Mouse (Mus musculus) spleen, adult 18-20 months (tissue): Measurements from ENCODE around the gene Gm3336.

Experiments
- DNase-seq, 2 experiments: peaks; one replicate each; pipeline ENCODE4 v3.0.0; 2022; ENCODE audit warnings: mixed read lengths in 2 of 2

The Gm3336 gene

DNA sequence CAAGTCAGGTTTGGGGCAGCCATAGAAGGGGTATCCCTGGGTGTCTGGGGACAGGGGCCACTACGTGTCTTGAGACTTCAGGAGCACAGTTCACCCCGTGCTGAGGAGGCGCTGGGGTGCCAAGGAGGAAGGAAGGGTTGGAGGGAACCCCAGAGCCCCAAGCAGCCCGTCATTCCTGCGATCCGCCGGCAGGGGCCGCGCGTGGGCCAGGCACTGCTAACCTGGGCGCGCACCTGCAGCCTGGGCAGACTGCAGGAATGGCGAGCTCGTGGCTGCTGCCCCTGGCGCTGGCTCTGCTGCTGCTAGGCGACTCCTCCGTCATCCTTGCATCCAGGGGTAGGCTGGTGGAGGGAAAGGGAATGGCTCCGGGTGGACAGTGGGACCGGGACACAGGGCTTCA, at the start of gene Gm3336:
TSS of gene Gm3336 (plus strand) at position 247 of the 400 bp plus-strand sequence.
- DNase-seq, result peak; percentile 59 to 81

DNA sequence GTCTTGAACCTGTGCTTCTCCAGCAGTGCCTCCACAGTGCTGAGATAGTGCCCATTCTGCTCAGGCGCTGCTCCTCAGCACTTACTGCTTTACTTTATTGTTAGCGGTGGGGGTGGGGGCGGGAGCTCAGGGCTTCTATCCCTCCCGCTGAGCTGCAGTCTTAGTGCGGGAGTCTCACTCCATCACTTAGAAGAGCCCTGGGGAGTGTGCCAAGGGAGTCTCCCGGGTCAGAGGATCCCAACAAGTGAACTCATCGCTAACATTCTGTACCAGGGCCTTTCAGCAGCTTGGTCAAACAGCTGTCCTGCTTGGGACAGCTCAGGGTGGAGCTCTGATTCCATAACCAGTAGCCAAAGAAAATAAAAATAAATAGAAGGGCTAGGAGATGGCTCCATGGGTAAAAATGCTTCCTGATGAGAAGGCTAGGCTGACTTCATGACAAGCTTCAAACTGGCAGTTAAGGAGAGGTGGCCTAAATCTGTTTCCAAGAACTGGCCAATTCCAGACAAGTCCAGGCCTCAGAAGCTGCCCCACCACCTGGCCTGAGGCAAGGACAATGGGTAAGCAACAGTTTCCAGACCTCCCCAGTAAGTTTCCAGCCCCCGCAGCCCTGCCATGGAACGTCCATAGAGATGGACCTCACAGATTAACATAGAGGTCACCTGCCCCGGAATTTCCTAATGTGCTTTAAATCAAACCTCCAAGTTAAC, 46.6 kb upstream of the Gm3336 start:
- DNase-seq, result no peak

DNA sequence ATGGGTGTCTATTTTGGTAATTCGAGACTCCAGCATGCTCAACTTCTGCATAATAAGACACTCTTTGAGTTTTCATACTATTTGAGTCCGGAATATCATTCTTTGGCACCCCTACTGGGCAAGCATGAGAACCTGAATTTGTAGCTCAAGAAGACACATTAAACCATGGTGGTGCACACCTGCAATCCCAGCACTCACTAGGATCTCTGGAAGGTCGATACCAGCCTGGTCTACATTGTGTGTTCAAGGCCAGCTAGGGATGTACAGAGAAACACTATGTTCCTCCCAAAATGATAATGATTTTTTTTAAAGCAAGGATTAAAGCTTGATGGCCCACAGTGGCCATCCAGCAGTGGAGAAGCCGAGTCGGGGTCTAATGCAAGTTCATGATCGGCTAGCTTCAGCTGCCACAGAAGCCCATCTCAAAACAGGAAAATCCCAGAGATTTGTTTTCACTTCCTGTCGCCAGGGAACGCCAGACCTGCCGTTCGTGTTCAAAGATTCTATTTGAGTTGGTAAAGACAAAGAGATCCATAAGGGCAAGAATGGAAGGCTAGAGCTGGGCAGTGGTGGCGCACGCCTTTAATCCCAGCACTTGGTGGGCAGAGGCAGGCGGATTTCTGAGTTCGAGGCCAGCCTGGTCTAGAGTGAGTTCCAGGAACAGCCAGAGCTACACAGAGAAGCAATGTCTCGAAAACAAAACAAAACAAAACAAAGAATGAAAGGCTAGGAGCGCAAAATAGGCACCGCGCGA, 45.8 kb upstream of the Gm3336 start:
- no peak for DNase-seq

DNA sequence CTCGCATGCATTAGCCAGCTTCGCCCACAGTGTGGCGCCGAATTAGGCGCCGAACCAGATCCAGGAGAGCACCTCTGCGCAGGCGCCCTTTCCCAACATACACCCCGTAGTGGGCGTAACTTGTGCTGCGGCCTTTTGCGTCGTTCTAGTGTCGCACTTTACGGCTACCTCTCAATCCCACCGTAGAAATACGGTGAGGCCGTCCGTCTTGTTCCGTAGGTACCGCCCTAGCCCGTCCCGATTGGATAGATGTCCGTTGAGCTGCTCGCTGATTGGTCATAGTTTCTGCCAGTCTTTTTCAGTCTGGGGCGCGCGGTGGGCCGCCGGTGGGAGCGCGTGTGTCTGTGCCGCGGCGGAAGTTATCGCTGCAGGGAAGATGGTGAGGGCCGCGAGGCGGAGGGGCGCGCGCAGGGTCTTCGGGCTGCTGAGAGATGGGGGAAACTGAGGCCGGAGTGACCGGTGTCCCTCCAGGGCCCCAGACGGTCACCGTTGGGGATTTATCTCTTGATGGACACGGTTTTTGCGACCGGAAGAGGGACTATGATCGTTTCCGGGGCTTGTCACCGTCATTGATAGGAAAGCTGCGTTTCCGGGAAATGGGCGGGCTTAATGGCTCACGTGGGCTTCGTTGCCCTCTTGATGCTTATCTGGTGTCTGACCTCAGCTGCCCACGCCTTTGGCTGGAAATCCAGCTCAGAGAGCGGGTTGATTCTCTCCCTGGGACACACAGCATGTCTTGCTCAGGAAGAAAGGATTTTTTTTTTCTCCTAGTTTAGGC, 45.1 kb upstream of the Gm3336 start, which contains the start of gene Lsm4:
TSS of gene Lsm4 (plus strand) at position 170 of the 778 bp plus-strand sequence.
- DNase-seq, result peak; percentile 94 to 97

DNA sequence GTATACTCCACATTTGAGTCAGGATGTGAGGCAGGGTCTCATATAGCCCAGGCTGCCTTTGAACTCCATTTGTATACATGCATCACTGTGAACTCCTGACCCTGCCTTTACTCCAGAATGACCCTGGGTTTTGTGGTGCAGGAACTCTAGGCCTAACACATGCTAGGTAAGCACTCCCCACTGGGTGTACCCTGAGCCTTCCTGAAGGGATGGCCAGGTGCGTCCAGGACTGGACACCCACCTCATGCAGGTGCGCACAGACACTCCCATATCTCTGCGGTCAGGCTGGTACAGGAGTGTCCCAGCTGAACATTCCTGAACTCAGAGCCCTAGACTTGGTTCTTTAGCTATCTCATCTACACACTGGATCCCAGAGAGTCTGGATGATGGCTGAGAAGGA, 44.2 kb upstream of the Gm3336 start:
- no peak for DNase-seq

DNA sequence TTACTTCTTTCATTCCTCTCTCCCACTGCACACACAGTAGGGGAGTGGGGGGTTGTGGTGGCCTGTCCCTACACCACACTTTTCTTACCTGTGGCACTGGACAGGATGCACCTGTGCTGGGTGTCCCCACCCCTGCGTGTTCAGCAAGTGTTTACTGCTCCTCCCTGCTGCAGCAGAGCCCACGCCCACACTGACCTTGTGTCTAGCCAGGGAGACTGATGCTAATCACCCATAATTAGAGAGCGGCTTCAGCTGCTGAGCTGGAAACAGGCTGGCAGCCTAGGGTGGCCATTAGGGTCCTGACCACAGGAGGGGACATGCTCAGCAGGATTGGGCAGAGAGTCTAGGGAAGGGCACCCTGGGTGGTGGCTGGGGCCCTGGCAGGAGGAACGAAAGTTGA, 43.6 kb upstream of the Gm3336 start:
- DNase-seq, result no peak

DNA sequence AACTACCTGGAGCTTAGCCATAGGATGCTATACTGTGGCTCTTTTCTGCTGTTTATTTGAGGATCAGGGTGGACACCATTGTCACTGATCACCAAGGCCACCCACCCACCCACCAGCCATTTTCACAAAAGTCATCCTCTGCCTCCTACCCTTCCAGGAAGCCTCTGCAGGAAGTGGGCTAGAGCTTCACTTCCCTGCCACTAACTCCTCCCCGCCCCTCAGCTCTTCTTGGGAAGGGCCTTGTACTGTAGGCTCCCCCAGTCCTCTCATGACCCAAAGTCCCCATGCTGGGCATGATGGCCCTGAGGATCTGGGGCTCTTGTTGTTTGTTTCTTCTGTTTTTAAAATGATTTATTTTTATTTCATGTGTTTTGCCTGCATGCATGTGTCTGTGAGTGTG, 43.0 kb upstream of the Gm3336 start:
- peak in 1 of 2 experiments; percentile 40 for DNase-seq

DNA sequence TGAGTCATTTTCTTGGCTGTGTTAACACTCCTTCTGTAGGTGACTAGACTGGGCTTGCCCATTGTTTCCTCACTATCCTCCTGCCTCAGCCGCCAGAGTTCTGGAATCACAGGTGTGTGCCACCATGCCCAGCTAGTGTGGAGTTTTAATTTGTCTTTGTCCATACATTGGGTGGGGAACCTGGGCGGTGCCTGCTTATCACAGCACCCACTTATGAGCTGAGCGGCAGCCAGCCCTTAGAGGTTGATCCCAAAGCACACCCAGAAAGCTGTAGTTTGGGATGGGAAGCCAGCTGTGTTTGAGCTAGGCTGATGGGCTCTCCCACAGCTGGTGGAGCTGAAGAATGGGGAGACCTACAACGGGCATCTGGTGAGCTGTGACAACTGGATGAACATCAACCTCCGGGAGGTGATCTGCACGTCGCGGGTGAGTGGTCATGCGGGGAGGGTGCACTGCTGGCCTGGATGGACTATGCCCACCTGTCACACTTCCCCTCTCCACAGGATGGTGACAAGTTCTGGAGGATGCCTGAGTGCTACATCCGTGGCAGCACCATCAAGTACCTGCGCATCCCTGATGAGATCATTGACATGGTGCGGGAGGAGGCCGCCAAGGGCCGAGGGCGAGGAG, 40.8 kb upstream of the Gm3336 start:
- DNase-seq, result no peak

DNA sequence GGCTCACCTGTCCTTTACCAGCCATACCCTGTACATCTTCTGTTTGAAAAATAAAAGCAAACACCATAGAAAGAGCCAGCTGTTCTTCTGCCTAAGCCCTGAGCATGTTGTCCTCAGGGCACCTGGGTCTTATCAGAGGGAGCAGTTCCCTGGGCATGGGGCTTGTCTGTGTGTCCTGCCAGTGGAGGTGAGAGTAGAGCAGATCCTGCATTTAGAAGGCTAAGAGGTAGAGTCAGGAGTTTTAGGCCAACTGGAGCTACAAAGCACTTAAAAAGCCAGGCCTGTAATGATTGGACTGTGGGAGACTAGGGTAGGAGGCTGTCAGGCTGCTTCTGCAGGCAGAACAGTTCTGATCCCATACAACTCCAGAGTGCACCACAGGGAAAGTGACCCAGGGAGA, 39.7 kb upstream of the Gm3336 start:
- no peak for DNase-seq

DNA sequence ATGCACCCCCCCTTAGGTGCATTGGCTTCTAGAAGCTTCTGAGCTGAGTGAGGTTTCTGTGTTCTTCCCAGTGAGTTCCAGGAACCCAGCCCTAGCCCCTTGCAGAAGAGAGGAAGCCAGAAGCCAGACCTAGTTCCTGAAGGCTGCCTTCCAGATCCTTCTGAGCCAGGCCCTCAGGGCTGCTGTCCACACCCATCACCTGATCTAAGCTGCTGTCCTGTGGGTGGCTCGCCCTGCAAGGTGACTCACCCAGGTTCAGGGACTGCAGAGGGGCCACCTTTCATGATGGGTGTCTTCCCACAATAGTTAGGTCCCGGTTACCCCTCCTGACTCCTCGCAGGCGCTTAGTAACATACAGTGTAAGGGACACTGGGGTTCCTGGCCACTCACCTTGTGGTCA, 38.9 kb upstream of the Gm3336 start:
- DNase-seq, result no peak

DNA sequence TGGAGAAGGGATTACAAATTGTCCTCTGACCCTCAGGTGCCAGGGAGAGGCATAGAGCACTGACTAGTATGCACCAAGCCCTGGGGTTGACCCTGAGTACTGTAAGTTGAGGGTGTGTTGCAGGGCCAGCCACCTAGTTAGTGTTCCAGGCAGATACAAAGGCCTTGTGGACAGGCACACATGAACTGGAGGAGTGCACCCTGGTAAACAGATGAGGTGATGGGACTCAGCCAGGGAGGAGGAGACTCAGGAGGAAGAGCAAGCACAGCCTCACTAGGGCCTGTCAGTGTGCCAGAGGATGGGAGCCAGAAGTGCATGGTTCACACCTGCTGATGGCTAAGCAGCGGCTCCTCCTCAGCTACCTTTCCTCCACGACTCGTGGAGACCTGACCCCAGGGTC, 38.3 kb upstream of the Gm3336 start:
- DNase-seq, result no peak

DNA sequence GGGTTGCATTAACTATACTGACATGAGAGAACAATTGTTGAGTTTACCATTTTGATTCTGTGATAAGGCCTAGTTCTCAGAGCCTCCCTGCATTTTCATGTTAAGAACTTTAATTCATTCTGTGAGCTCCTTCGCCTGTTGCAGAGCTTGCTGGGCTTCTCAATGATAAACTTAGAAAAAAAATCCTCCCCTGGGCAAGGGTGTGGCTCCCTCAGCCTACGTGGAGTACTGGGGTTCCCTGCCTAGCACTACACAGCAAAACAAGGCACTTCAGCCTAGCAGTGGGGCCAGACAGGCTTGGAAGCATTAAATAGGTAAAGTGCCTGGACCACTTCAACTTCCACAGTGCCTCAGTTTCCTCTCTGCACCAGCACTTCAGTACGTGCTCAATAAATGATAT, 36.9 kb upstream of the Gm3336 start:
- DNase-seq, result no peak

DNA sequence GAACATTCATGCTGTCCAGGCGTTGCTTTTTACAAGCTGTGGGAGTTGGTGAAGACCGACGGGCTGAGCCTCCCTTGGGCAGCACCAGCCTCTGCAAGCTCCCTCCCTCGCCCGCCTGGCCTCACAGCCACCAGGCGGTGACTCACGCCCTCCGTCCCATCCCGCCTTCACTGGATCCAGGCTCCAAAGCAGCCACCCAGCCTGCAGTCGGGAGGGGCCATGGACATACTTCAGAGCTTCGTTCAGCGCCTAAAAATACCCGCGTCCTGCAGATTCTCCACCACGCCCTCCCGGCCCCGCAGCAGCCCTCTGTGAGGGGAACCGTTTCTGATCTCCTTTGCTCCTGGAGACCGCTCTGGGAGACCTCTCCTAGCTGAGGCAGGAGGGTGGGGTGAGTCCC, 36.1 kb upstream of the Gm3336 start:
- no peak for DNase-seq

DNA sequence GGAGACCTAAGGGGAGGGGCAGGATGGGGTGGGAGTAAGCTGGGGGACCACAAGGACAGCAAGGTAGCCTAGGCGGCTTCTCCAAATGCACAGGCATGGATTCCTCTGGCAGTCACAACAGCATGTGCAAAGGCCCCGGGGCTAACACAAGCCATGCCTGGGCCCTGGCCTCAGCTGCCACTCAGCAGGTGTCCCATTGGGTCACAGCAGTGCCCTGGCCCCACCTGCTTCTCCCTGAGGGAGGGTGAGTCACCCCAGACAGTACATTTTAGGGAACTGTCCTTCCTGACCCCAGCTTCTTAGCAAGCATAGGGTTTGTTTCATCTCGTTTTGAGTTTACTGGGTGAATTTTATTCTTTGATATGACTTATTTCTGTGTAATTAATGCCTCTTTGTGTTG, 35.7 kb upstream of the Gm3336 start:
- DNase-seq, result no peak

DNA sequence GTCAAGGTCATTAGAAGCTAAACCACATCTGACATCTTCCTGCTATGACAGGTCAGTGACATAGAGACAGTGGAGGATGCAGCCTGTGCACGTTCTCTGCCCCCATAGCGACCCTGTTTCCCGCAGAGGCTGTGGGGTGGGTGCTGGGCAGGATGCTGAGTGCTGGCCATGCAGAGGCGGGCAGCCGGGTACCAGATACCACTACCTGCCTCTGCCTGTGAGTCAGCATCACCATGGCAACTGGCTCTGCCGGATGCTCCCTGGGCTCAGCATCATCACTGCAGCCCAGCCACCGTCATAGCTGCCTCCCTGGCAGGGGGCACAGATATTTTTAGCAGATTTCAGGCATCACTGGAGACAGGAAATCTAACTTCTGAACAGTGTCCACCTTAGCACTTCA, 34.1 kb upstream of the Gm3336 start:
- DNase-seq, result no peak

DNA sequence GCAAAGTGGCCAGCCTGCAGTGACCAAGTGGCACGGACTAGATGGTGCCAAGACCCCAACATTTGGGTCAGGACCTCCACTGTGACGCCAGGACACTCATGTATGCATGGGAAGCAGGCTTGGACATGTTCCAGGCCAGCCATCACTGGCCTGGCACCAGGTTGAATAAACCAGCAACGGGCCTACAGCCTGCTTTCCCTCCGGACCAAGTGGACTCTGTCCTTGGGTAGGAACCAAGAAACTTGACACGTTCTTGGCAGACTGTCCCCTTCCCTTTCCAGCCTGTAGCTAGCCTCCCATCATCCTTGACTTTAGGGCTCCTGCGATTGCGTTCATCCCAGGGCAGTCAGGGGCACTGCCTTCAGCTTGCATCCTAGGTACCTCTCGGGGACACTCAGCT, 30.8 kb upstream of the Gm3336 start:
- DNase-seq, result no peak

DNA sequence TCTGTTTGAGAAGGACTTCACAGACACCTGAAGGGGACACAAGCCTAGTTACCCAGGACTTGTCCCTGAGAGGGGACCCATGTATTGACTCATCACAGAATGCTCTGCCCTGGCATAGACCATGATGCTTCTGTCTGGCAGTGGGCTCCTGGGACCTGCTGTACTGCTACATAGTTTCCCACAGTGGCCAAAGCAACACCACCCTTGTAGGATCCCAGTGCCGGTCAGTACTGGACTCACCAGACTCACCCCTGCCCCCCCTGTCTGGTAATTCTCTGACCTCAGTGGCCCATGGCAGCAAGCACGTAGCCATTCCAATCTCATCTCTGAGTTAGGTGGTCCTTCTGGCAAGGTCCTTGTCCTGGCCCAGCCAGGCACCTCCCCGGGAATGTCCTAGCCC, 30.2 kb upstream of the Gm3336 start:
- DNase-seq, result no peak

DNA sequence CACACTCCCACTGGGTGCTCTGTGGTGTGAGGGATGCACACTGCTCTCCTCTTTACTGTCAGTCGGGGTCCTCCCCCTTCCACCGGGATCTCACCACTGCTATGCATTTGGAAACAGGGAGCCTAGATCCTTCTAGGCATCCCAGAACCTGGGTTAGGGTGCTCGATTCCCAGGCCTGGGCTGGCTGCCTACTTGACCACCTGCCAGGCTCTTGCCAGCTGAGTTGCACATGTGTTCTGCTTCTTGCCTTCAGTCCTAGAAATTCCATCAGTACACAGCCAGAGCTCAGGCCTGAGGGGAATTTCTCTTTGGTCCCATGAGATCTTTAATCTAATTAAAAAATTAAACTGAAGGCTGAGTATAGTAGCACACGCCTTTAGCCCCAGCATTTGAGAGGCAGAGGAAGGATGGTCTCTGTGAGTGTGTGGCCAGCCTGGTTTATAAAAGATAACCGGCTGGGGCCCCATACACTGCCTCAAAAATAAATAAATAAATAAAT, 28.4 kb upstream of the Gm3336 start:
- DNase-seq, result no peak

DNA sequence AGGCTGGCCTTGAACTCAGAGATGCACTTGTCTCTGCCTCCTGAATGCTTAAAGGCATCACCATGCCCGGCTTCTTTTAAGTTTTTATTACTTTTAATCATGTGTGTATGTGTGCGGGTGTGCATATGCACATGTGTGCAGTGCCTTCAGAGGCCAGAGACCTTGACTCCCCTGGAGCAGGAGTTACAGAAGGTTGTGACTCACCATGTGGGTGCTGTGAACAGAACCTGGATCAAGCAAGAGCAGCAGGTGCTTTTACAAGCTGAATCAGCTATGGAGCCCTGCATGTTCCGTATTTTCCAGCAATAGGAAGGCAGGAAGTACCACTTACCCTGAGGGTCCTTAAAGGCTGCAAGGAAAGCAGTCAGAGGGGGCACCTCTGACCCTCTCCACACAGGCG, 27.1 kb upstream of the Gm3336 start:
- no peak for DNase-seq

DNA sequence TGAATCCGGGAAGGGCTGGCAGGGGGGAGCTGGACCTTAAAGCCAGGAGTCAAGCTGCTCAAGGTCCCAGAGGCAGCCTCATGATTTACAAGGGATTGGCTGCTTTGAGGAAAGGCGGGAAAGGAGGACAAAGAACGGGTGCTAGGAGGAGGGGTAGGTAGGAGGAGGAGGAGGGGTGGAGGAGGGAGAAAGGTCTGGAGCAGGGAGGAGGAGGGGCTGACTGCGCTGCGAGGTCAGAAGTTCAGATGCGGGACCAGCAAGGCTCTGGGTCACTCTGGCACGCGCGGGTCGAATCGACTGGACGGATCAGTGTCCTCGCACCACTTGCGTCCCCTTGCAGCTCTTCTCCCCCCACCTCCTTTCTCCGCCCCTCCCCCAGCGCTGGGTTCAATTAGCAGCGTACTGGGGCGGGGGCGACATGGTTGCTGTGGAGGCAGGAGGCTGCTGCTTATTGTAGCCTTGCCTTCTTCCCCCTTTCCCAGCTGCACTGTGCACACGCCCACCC, 26.6 kb upstream of the Gm3336 start:
- no peak for DNase-seq

DNA sequence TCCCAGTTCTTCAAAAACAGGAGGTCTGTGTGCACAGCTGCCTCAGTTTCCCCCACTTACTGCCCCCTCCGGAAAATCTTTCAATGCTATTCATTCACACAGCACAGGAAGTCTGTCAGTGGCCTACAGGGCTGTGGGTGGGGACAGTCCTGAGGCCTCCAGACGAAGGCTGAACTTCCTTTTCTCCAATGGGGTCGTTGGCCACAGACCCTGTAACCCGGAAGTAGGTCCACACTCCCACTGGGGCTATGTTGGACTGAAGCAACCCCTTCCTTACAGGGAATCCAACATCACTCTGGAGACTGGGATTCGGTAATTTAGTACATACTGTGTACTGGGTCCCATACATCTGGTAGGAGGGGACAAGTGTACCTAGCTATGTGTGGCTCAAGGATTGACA, 24.7 kb upstream of the Gm3336 start:
- DNase-seq, result peak in 1 of 2 experiments; percentile 28

DNA sequence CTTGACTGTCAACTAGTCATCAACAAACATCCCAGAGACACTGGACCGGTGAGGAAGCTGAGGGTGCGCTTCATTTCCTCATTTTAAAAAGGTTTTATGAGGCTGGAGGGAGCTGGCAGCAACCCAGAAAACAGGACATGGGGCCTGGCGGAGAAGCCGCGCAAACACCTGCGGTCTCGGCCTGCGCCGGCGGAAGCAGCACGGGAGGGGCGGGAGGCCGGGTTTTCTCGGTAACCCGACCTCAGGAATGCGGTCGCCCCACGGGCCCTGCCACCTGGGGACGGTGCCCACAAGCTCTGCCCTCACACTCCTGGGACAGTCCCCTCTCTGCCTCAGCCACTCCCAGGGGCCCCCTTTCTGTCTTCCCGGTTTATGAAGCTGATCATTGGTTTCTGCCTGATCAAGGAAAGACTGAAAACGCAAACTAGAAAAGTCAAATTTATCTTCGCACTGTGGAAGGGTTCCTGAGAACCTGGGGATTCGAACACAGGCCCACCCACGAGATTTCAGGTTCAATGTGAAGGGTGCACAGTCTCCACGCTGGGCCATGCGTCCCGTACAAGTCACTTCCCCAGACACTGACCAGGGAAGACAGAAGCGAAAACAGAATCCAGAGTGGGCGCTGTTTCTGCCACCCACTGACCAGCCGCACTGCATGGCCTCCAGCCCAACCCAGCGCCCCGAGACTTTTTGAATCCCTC, 22.9 kb upstream of the Gm3336 start:
- peak; percentile 81 to 85 for DNase-seq
